Mouse (Mus musculus) hindbrain, embryonic 11.5 days (tissue): Measurements from ENCODE around the gene Nog. TPM values are rescaled to one million over a fixed set of nuclear protein-coding genes. Genes with fewer than 3 reads are reported as not detected.

Experiments
- ATAC-seq: fragments of 200-750 bp; cut with Nextera tagmentation; 2 replicates; pipeline ENCODE4 v1.8.0; 2017; ENCODE audit warnings: mild to moderate bottlenecking, moderate TSS enrichment, moderate library complexity; ENCODE audit not compliant: low FRiP score
- DNase-seq: peaks from one replicate; pipeline ENCODE4 v3.0.0-alpha.2; 2015; ENCODE audit warnings: low spot score
- H3K27ac ChIP-seq: fragments of 300-500 bp; sonication (generic); 2 replicates; pipeline ENCODE4 v1.5.1; 2014; ENCODE audit warnings: mild to moderate bottlenecking, low read depth, low read length
- H3K27me3 ChIP-seq: fragments of 300-500 bp; sonication (generic); 2 replicates; pipeline ENCODE4 v1.6.1; 2014; ENCODE audit warnings: mild to moderate bottlenecking, low read length, moderate library complexity, mixed read lengths; ENCODE audit not compliant: control insufficient read depth, insufficient read depth
- H3K36me3 ChIP-seq: fragments of 300-500 bp; sonication (generic); 2 replicates; pipeline ENCODE4 v1.6.1; 2014; ENCODE audit warnings: mild to moderate bottlenecking, low read length, moderate library complexity, mixed read lengths; ENCODE audit not compliant: control insufficient read depth, insufficient read depth
- H3K4me1 ChIP-seq: fragments of 300-500 bp; sonication (generic); replicated peaks from 2 replicates; pipeline ENCODE4 v1.6.1; 2014; ENCODE audit warnings: low read length, mixed read lengths; ENCODE audit not compliant: control insufficient read depth, insufficient read depth
- H3K4me2 ChIP-seq: fragments of 300-500 bp; sonication (generic); replicated peaks from 2 replicates; pipeline ENCODE4 v1.6.1; 2014; ENCODE audit warnings: mild to moderate bottlenecking, low read depth, low read length
- H3K4me3 ChIP-seq: fragments of 300-500 bp; sonication (generic); 2 replicates; pipeline ENCODE4 v1.5.1; 2014; ENCODE audit warnings: low read depth, low read length
- H3K9ac ChIP-seq: fragments of 300-500 bp; sonication (generic); 2 replicates; pipeline ENCODE4 v1.6.1; 2014; ENCODE audit warnings: low read depth, low read length
- H3K9me3 ChIP-seq: fragments of 300-500 bp; sonication (generic); 2 replicates; pipeline ENCODE4 v1.6.1; 2016; ENCODE audit warnings: low read length; ENCODE audit not compliant: control insufficient read depth
- WGBS: fragments of 180-500 bp; shearing (Covaris S2); extraction: QIAGEN DNeasy Blood & Tissue Kit; methylation state at CpG from one replicate; pipeline ENCODE4 v1.1.7; 2014; 5-methylcytosine and 5-hydroxymethylcytosine counted together
- polyA plus RNA-seq: library from polyadenylated mRNA; unstranded; fragments of >200 nt; fragmentation: Nextera tagmentation; extraction: Ambion mirVana; gene quantifications from 2 replicates; pipeline ENCODE4 v1.2.1, GENCODE M21; 2014

Gene Nog
- polyA plus RNA-seq, 1 experiment from 2014 or later, result 4.9 TPM

- DNase-seq (peak; percentile 84), ATAC-seq (peak; percentile 47)
- H3K4me2 ChIP-seq, result peak overlapping the region; percentile 61
- H3K36me3 ChIP-seq, result no peaks in the 10 kb centered on the region
- H3K4me1 ChIP-seq, result peaks cover 11% of the 10 kb centered on the region; the same call in 1 of the 2 replicates
- WGBS, result under 1% methylated on average over 31 of the region's 36 CpGs
- H3K27ac ChIP-seq, result peak overlapping the region; percentile 42
- H3K9me3 ChIP-seq, result no peaks in the 10 kb centered on the region
- H3K27me3 ChIP-seq, result peaks cover 5% of the 10 kb centered on the region; the same call in 1 of the 2 replicates
- H3K9ac ChIP-seq, result peak overlapping the region; percentile 5; the same call in 1 of the 2 replicates
- H3K4me3 ChIP-seq, result peak overlapping the region; percentile 33
These were observed 2.9 kb downstream of the Nog start for GRCm38 (mm10) chr11:89299116-89299783.

GRCm38 (mm10) chr11:89298285-89299010, 3.7 kb downstream of the Nog start:
- peak overlapping the region; percentile 42 for H3K27ac ChIP-seq
- H3K4me2 ChIP-seq, result peak overlapping the region; percentile 61
- H3K4me3 ChIP-seq, result peak overlapping the region; percentile 33
- H3K27me3 ChIP-seq, result peaks cover 5% of the 10 kb centered on the region; the same call in 1 of the 2 replicates
- peaks cover 11% of the 10 kb centered on the region; the same call in 1 of the 2 replicates for H3K4me1 ChIP-seq
- ATAC-seq (peak; percentile 72), DNase-seq (peak; percentile 83)
- WGBS, result under 1% methylated on average over 40 of the region's 51 CpGs
- H3K36me3 ChIP-seq, result no peaks in the 10 kb centered on the region
- H3K9ac ChIP-seq, result peak overlapping the region; percentile 5; the same call in 1 of the 2 replicates
- no peaks in the 10 kb centered on the region for H3K9me3 ChIP-seq

GRCm38 (mm10) chr11:89297521-89297920, 4.6 kb downstream of the Nog start:
- 30% methylated on average over 5 of the region's 5 CpGs for WGBS
- peak overlapping the region; percentile 61 for H3K4me2 ChIP-seq
- no peaks in the 10 kb centered on the region for H3K9me3 ChIP-seq
- DNase-seq, result peak; percentile 11
- H3K4me3 ChIP-seq, result no peak overlapping the region
- H3K4me1 ChIP-seq, result peaks cover 11% of the 10 kb centered on the region; the same call in 1 of the 2 replicates
- peak overlapping the region; percentile 42 for H3K27ac ChIP-seq
- H3K27me3 ChIP-seq, result peaks cover 5% of the 10 kb centered on the region; the same call in 1 of the 2 replicates
- ATAC-seq, result no peak
- no peak overlapping the region for H3K9ac ChIP-seq
- no peaks in the 10 kb centered on the region for H3K36me3 ChIP-seq

- no peaks in the 10 kb centered on the region for H3K4me1 ChIP-seq
- no peak overlapping the region for H3K4me3 ChIP-seq
- ATAC-seq (no peak), DNase-seq (no peak)
- H3K9me3 ChIP-seq, result no peaks in the 10 kb centered on the region
- H3K9ac ChIP-seq, result no peak overlapping the region
- H3K36me3 ChIP-seq, result no peaks in the 10 kb centered on the region
- no peak overlapping the region for H3K4me2 ChIP-seq
- H3K27ac ChIP-seq, result no peak overlapping the region
- 89% methylated on average over 13 of the region's 13 CpGs for WGBS
- H3K27me3 ChIP-seq, result no peaks in the 10 kb centered on the region
These were observed 32.2 kb downstream of the Nog start for GRCm38 (mm10) chr11:89269809-89270361.

- H3K4me3 ChIP-seq, result no peak overlapping the region
- H3K27ac ChIP-seq, result no peak overlapping the region
- H3K9me3 ChIP-seq, result no peaks in the 10 kb centered on the region
- no peaks in the 10 kb centered on the region for H3K36me3 ChIP-seq
- no peaks in the 10 kb centered on the region for H3K27me3 ChIP-seq
- WGBS, result 95% methylated on average over 3 of the region's 3 CpGs
- no peaks in the 10 kb centered on the region for H3K4me1 ChIP-seq
- H3K9ac ChIP-seq, result no peak overlapping the region
- no peak for ATAC-seq
- H3K4me2 ChIP-seq, result no peak overlapping the region
- DNase-seq, result no peak
These were observed 34.6 kb downstream of the Nog start for GRCm38 (mm10) chr11:89267520-89267919.

- no peak for DNase-seq
- no peaks in the 10 kb centered on the region for H3K4me1 ChIP-seq
- H3K9ac ChIP-seq, result no peak overlapping the region
- H3K9me3 ChIP-seq, result no peaks in the 10 kb centered on the region
- no peak overlapping the region for H3K27ac ChIP-seq
- H3K4me2 ChIP-seq, result no peak overlapping the region
- no peak overlapping the region for H3K4me3 ChIP-seq
- no peak for ATAC-seq
- H3K36me3 ChIP-seq, result no peaks in the 10 kb centered on the region
- H3K27me3 ChIP-seq, result no peaks in the 10 kb centered on the region
- WGBS, result 61% methylated on average over 4 of the region's 4 CpGs
These were observed 37.1 kb downstream of the Nog start for GRCm38 (mm10) chr11:89265080-89265479.

- Histone ChIP-seq H3K27me3 (no peaks in the 10 kb centered on the region), H3K4me3 (no peak overlapping the region), H3K27ac (no peak overlapping the region), H3K4me1 (no peaks in the 10 kb centered on the region), H3K9me3 (no peaks in the 10 kb centered on the region), H3K36me3 (no peaks in the 10 kb centered on the region), H3K4me2 (no peak overlapping the region), H3K9ac (no peak overlapping the region)
- ATAC-seq (peak; percentile 70; the same call in 1 of the 2 replicates), DNase-seq (peak; percentile 34)
- whole genome bisulfite sequencing, result 38% methylated on average over 7 of the region's 7 CpGs
These were observed 42.7 kb downstream of the Nog start for GRCm38 (mm10) chr11:89259338-89259915.

- Histone ChIP-seq H3K4me2 (no peak overlapping the region), H3K4me3 (no peak overlapping the region), H3K27ac (no peak overlapping the region), H3K9ac (no peak overlapping the region), H3K9me3 (no peaks in the 10 kb centered on the region), H3K36me3 (no peaks in the 10 kb centered on the region), H3K27me3 (no peaks in the 10 kb centered on the region), H3K4me1 (no peaks in the 10 kb centered on the region)
- no peak for DNase-seq
- 53% methylated on average over 2 of the region's 2 CpGs for WGBS
- no peak for ATAC-seq
These were observed 44.2 kb downstream of the Nog start for GRCm38 (mm10) chr11:89257893-89258292.
